Mouse (Mus musculus) ES-E14 (cell line): Measurements from ENCODE around the gene Fsd1. TPM values are rescaled to one million over a fixed set of nuclear protein-coding genes. Genes with fewer than 3 reads are reported as not detected.
A peak's percentile ranks its signal among the peaks of the same experiment; 100 is the strongest.

Experiments used
- DNase-seq: peaks from one replicate; pipeline ENCODE4 v3.0.0-alpha.2; 2013; ENCODE audit warnings: low read depth, low spot score
- H3K27ac ChIP-seq: 2 replicates; pipeline ENCODE4 v1.5.1; 2012; ENCODE audit warnings: low read depth, mild to moderate bottlenecking, low read length, moderate library complexity, mixed read lengths; ENCODE audit not compliant: poor library complexity, insufficient read depth, severe bottlenecking
- H3K36me3 ChIP-seq: 2 replicates; pipeline ENCODE4 v1.6.1; 2012; ENCODE audit warnings: mild to moderate bottlenecking, low read length, moderate library complexity, mixed read lengths; ENCODE audit not compliant: control insufficient read depth, poor library complexity, insufficient read depth, severe bottlenecking
- H3K4me1 ChIP-seq, 2 experiments: fragments of 150-350 bp in 1 of 2; sonication (generic) in 1 of 2; 2 replicates each; pipeline ENCODE4 v1.6.1; 2012; ENCODE audit warnings: low read length in 2 of 2, mild to moderate bottlenecking in 1 of 2, mixed read lengths in 1 of 2; ENCODE audit not compliant: control insufficient read depth in 2 of 2, insufficient read depth in 2 of 2, poor library complexity in 1 of 2
- H3K4me3 ChIP-seq, 2 experiments: fragments of 150-350 bp in 1 of 2; sonication (generic) in 1 of 2; 2 replicates each; pipeline ENCODE4 v1.5.1; 2012; ENCODE audit warnings: low read length in 2 of 2, low read depth in 1 of 2, mild to moderate bottlenecking in 1 of 2, mixed read lengths in 1 of 2; ENCODE audit not compliant: insufficient read depth in 1 of 2, poor library complexity in 1 of 2, severe bottlenecking in 1 of 2
- H3K9ac ChIP-seq: 2 replicates; pipeline ENCODE4 v1.6.1; 2012; ENCODE audit warnings: low read depth, mild to moderate bottlenecking, low read length, mixed read lengths; ENCODE audit not compliant: poor library complexity, insufficient read depth, severe bottlenecking
- H3K9me3 ChIP-seq: fragments of 150-350 bp; sonication (generic); 2 replicates; pipeline ENCODE4 v1.6.1; 2012; ENCODE audit warnings: low read depth, mild to moderate bottlenecking, low read length; ENCODE audit not compliant: control insufficient read depth, insufficient read depth
- CHD2 ChIP-seq: IDR thresholded peaks from 2 replicates; pipeline ENCODE4 v1.6.1; 2014; ENCODE audit warnings: mild to moderate bottlenecking, low read depth, low read length, inconsistent platforms
- HCFC1 ChIP-seq: IDR thresholded peaks from 2 replicates; pipeline ENCODE4 v1.6.1; 2012; ENCODE audit warnings: low read length, inconsistent platforms, borderline replicate concordance; ENCODE audit not compliant: insufficient read depth
- MAFK ChIP-seq: IDR thresholded peaks from 2 replicates; pipeline ENCODE4 v1.6.1; 2014; ENCODE audit warnings: mild to moderate bottlenecking, low read depth, low read length, inconsistent platforms; ENCODE audit not compliant: insufficient read depth
- ZC3H11A ChIP-seq: IDR thresholded peaks from 2 replicates; pipeline ENCODE4 v1.6.1; 2012; ENCODE audit warnings: low read depth, mild to moderate bottlenecking, inconsistent platforms, low read length, borderline replicate concordance
- ZNF384 ChIP-seq: IDR thresholded peaks from 2 replicates; pipeline ENCODE4 v1.6.1; 2012; ENCODE audit warnings: low read depth, low read length, inconsistent platforms
- in situ Hi-C, 2 experiments: fragments of 600-800 bp; cut with MboI; formaldehyde crosslinking; loops; one replicate each; pipeline ENCODE4 v1.15.1; 2025; ENCODE audit warnings: low sequenced_read_pairs in 2 of 2, inconsistent platforms in 1 of 2; ENCODE audit not compliant: unreplicated experiment in 2 of 2
- total RNA-seq: library from RNA; depleted of rRNA; stranded (reverse); fragments of 300-350 nt; gene quantifications from 2 replicates; pipeline ENCODE4 v1.2.3, GENCODE M21; 2012

The Fsd1 gene
- total RNA-seq, 1 experiment = 24.2 TPM

GRCm38 (mm10) chr17:55948647-55949046, 37.7 kb upstream of the Fsd1 start:
- H3K9me3 ChIP-seq = no peaks in the 10 kb centered on the region
- H3K36me3 ChIP-seq = no peaks in the 10 kb centered on the region
- H3K27ac ChIP-seq = no peak overlapping the region
- in situ Hi-C loops = no loop called here
- TF ChIP-seq MAFK = no peak
- TF ChIP-seq ZNF384 = no peak
- TF ChIP-seq ZC3H11A = no peak
- no peak for TF ChIP-seq CHD2
- no peak for TF ChIP-seq HCFC1
- DNase-seq = no peak
- peaks cover 6 to 23% of the 10 kb centered on the region in 2 experiments for H3K4me1 ChIP-seq
- no peak overlapping the region for H3K9ac ChIP-seq
- no peak overlapping the region for H3K4me3 ChIP-seq

GRCm38 (mm10) chr17:55949400-55949799, 36.9 kb upstream of the Fsd1 start, which contains the start of gene Zfp119b:
Zfp119b (minus strand) TSS chr17:55949500.
- no peak for DNase-seq
- in situ Hi-C loops = no loop called here
- no peak for TF ChIP-seq HCFC1
- TF ChIP-seq ZC3H11A = no peak
- no peak for TF ChIP-seq CHD2
- no peak for TF ChIP-seq MAFK
- no peak for TF ChIP-seq ZNF384
- no peaks in the 10 kb centered on the region for H3K9me3 ChIP-seq
- 0 out of 4 replicates have a peak within 1 kb of the TSS, but pooled peaks of 1 of the 2 experiments have one; percentile 41 for H3K4me3 ChIP-seq
- peaks cover 6 to 30% of the 10 kb centered on the region in 2 experiments for H3K4me1 ChIP-seq
- no peak within 1 kb of the TSS for H3K9ac ChIP-seq
- H3K36me3 ChIP-seq = no peaks in the 10 kb centered on the region
- H3K27ac ChIP-seq = no peak within 1 kb of the TSS

- Histone ChIP-seq H3K9ac (no peak overlapping the region), H3K4me3 (peak overlapping the region in 1 of 2 experiments; percentile 41; a peak in 2 of 4 replicates), H3K27ac (no peak overlapping the region), H3K9me3 (no peaks in the 10 kb centered on the region), H3K36me3 (no peaks in the 10 kb centered on the region), H3K4me1 (peaks cover 6 to 33% of the 10 kb centered on the region in 2 experiments)
- DNase-seq = no peak
- no peak for TF ChIP-seq HCFC1
- TF ChIP-seq ZNF384 = no peak
- no peak for TF ChIP-seq ZC3H11A
- TF ChIP-seq CHD2 = no peak
- TF ChIP-seq MAFK = no peak
- in situ Hi-C loops = no loop called here
Measured at GRCm38 (mm10) chr17:55950601-55951000, 35.7 kb upstream of the Fsd1 start.

GRCm38 (mm10) chr17:55952041-55952440, 34.3 kb upstream of the Fsd1 start:
- Histone ChIP-seq H3K9me3 (no peaks in the 10 kb centered on the region), H3K4me1 (peaks cover 9 to 36% of the 10 kb centered on the region in 2 experiments), H3K36me3 (no peaks in the 10 kb centered on the region), H3K9ac (no peak overlapping the region), H3K4me3 (no peak overlapping the region), H3K27ac (0 out of 2 replicates have a peak overlapping the region, but pooled peaks have one; percentile 7)
- DNase-seq = no peak
- no peak for TF ChIP-seq MAFK
- no peak for TF ChIP-seq ZC3H11A
- no peak for TF ChIP-seq ZNF384
- no peak for TF ChIP-seq HCFC1
- no peak for TF ChIP-seq CHD2
- in situ Hi-C loops = no loop called here

GRCm38 (mm10) chr17:55952447-55953027, 33.8 kb upstream of the Fsd1 start, which contains the start of gene Ebi3:
Ebi3 (plus strand) TSS chr17:55952640.
- Histone ChIP-seq H3K9me3 (no peaks in the 10 kb centered on the region), H3K36me3 (no peaks in the 10 kb centered on the region), H3K27ac (peak within 1 kb of the TSS; percentile 7; the same call in 1 of the 2 replicates), H3K4me1 (peaks cover 9 to 37% of the 10 kb centered on the region in 2 experiments), H3K9ac (no peak within 1 kb of the TSS), H3K4me3 (no peak within 1 kb of the TSS)
- DNase-seq = no peak
- in situ Hi-C loops = no loop called here
- TF ChIP-seq CHD2 (no peak), ZC3H11A (no peak), HCFC1 (no peak), ZNF384 (no peak), MAFK (no peak)
